Mouse (Mus musculus) lung, adult 2 months (tissue): ENCODE data around the gene Plcb2. TPM values are rescaled to one million over a fixed set of nuclear protein-coding genes. Genes with fewer than 3 reads are reported as not detected.

Experiments used
- DNase-seq: peaks from one replicate; pipeline ENCODE4 v3.0.0; 2022
- H3K4me1 ChIP-seq: fragments of 200-500 bp; 2 replicates; pipeline ENCODE4 v1.6.1; 2011; ENCODE audit warnings: low read length; ENCODE audit not compliant: control insufficient read depth, insufficient read depth
- H3K4me3 ChIP-seq: fragments of 200-500 bp; replicated peaks from 2 replicates; pipeline ENCODE3; 2011; ENCODE audit warnings: low read depth, mild to moderate bottlenecking, control low read depth, low read length; ENCODE audit errors: extremely low read depth
- CTCF ChIP-seq: fragments of 200-500 bp; IDR thresholded peaks from 2 replicates; pipeline ENCODE4 v1.5.1; 2011; ENCODE audit warnings: mild to moderate bottlenecking, low read length, control low read depth; ENCODE audit not compliant: insufficient read depth
- POLR2A ChIP-seq: fragments of 200-500 bp; IDR thresholded peaks from 2 replicates; pipeline ENCODE4 v1.6.1; 2011; ENCODE audit warnings: low read depth, mild to moderate bottlenecking, control low read depth, low read length, borderline replicate concordance; ENCODE audit errors: extremely low read depth
- WGBS: fragments of 180-500 bp; shearing (Covaris S2); methylation state at CpG from one replicate; pipeline ENCODE4 v1.1.7; 2018; 5-methylcytosine and 5-hydroxymethylcytosine counted together
- polyA plus RNA-seq: library from polyadenylated mRNA; depleted of rRNA; stranded (reverse); fragments of >200 nt; gene quantifications from 2 replicates; pipeline ENCODE4 v1.2.3, GENCODE M21; 2012

Gene Plcb2
- polyA plus RNA-seq, 1 experiment = 15.2 TPM

DNA sequence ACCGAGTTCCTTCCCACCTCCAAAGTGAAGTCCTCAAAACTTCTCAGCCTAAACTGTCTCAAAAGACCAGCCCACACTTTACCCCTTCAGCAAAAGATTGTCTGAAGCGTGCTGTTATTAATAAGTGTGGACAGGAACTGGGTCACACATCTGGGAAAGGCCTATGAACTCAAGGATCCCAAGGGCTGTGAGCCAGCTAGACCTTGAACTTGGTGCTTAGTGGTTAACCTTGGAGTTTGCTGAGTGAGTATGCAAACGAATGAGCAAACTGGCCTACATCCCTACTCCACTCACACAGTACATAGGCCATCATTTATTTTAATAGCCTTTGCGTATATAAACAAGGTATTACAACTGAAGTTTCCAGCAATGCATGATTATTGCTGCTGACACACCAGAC, 2.7 kb downstream of the Plcb2 start:
- WGBS = 79% methylated on average over 4 of the region's 4 CpGs

DNA sequence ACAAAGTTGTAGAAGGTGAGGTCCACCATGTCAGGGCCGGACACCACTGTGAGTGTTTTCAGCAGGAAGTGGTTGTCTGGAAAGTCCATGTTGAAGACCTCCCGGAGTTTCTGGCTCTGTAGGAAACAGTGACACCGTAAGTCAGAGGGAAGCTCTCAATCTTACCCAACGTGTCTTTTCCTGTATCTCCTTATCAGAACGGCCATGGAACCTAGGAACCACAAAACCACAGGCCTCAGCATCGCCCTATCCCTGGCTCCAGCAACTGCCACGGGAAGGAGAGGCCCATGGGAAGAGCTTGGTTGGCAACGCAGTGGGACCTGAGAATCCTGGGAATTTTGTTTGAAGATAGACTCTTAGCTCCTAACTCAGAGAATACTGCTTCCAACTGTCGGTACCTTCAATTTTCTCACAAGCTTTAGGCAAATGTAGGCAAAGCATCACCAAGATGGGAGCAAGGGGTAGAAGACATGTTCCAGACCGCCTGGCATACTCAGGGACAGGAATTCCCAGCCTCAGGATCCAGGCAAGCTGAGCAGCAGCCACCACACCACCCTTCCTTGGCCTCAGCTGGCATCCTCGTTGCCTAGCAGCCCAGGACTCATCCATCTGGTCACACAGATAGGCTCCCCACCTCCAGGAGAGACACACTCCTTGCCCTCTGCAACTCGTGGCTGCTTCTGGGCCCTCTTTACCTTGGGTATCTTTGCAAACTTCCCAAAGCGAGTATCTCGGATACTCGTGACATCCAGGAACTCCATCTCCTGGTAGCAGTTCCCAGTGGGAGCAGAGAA, 4.3 kb downstream of the Plcb2 start:
- 76% methylated on average over 15 of the region's 15 CpGs for WGBS
- Histone ChIP-seq H3K4me3 (no peak overlapping the region), H3K4me1 (peaks cover 5% of the 10 kb centered on the region; the same call in 1 of the 2 replicates)
- no peak for TF ChIP-seq CTCF
- TF ChIP-seq POLR2A = no peak
- no peak for DNase-seq

More for the DNA sequence above, 2.7 kb downstream of the Plcb2 start:
- Histone ChIP-seq H3K4me3 (no peak overlapping the region), H3K4me1 (peaks cover 8% of the 10 kb centered on the region)
- no peak for DNase-seq
- no peak for TF ChIP-seq CTCF

DNA sequence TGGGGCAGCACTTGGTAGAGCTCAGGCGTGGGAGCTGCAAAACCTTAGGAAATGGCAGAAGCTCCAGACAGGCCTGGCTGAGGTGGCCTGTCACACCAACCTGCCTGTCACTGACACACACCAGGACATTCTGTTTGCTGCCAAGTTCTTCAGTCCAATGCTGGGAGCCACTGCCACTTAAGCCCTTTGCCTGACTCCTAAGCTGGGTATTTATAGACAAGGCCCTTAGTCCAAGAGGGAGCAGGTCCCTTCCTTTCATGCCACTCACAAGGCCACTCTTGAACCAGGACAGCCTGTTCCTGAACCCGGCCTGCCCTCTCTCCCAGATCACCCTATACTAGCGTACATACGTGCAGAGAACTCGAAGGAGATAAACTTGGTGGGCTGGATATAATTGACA, 11.6 kb downstream of the Plcb2 start:
- H3K4me3 ChIP-seq = no peak overlapping the region
- peaks cover 3% of the 10 kb centered on the region; the same call in 1 of the 2 replicates for H3K4me1 ChIP-seq
- DNase-seq = no peak
- WGBS = 75% methylated on average over 5 of the region's 5 CpGs
- no peak for TF ChIP-seq CTCF
- TF ChIP-seq POLR2A = no peak

GRCm38 (mm10) chr2:118714230-118714629, 14.0 kb downstream of the Plcb2 start:
- no peak overlapping the region for H3K4me3 ChIP-seq
- no peak for DNase-seq
- H3K4me1 ChIP-seq = peaks cover 10% of the 10 kb centered on the region
- TF ChIP-seq CTCF = no peak
- no peak for TF ChIP-seq POLR2A
- 52% methylated on average over 4 of the region's 4 CpGs for WGBS

- no peak for TF ChIP-seq CTCF
- 86% methylated on average over 6 of the region's 6 CpGs for WGBS
- Histone ChIP-seq H3K4me3 (no peak overlapping the region), H3K4me1 (peaks cover 10% of the 10 kb centered on the region)
- no peak for DNase-seq
These were observed 14.6 kb downstream of the Plcb2 start for GRCm38 (mm10) chr2:118713631-118714030.

DNA sequence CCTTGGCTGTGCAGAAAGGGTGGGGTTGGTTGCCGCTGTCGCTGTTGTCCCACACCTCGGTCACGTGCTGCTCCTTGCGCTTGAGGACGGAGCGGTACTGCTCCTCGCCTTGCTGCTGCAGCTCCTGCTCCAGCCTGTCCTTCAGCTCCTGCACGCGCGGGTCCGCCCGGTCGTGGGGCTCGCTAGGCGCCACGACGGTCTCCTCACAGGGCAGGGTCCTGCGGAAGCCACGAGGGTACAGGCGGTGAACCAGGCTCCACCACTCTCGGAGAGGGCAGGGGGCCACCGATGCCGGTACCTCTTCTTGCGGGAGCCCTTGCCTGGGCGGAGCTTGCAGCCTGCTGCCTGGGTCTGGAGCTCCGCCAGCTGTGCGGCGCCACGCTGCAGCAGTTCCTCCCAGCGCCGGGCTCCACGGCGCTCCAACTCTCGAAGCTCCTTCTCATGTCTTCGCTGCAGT, 17.2 kb downstream of the Plcb2 start:
- 5% methylated on average over 36 of the region's 36 CpGs for WGBS
- peaks cover 10% of the 10 kb centered on the region for H3K4me1 ChIP-seq
- peak; percentile 42 for DNase-seq
- TF ChIP-seq CTCF (no peak), POLR2A (peak; percentile 48; the same call in 1 of the 2 replicates)
- peak overlapping the region; percentile 9 for H3K4me3 ChIP-seq

GRCm38 (mm10) chr2:118709655-118710221, 18.5 kb downstream of the Plcb2 start:
- peaks cover 10% of the 10 kb centered on the region for H3K4me1 ChIP-seq
- no peak for DNase-seq
- TF ChIP-seq CTCF (no peak), POLR2A (no peak)
- 52% methylated on average over 4 of the region's 4 CpGs for WGBS
- H3K4me3 ChIP-seq = no peak overlapping the region

- DNase-seq = no peak
- peaks cover 15% of the 10 kb centered on the region for H3K4me1 ChIP-seq
- no peak overlapping the region for H3K4me3 ChIP-seq
- WGBS = 43% methylated on average over 4 of the region's 4 CpGs
- TF ChIP-seq CTCF = no peak
- TF ChIP-seq POLR2A = no peak
These were observed 19.8 kb downstream of the Plcb2 start for GRCm38 (mm10) chr2:118708472-118708871.

DNA sequence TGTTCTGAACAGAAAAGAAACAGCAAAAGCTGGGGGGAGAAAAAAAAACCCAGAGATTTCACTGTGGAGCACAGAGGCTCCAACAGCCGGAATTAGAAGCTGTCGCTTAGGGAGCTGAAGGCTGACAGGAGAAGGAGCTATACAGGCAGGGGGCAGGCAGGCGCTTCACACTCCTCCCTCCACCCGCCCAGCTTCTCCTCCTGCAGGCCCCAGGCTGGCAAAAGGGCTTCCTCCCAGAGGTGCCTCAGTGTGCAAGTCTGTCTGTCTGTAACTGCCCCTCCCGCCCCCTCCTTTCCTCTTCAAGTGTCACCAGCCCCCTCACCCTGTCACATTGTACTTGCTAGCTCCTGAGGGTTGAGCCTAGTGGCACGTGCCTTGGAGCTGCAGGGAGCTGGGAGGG, 21.8 kb downstream of the Plcb2 start:
- no peak for DNase-seq
- H3K4me3 ChIP-seq = no peak overlapping the region
- 36% methylated on average over 6 of the region's 6 CpGs for WGBS
- H3K4me1 ChIP-seq = peaks cover 13% of the 10 kb centered on the region
- TF ChIP-seq CTCF = no peak
- no peak for TF ChIP-seq POLR2A
